Mouse (Mus musculus): ENCODE measurements around the gene Pou4f2.

The Pou4f2 gene

GRCm38 (mm10) chr8:78436071-78436651 lies at the start of gene Pou4f2:
Gene Pou4f2 (minus strand): TSS chr8:78436645.
- DNase-seq (ENCODE audit: low read depth, low spot score): no peak

- no peak for DNase-seq (ENCODE audit: low read depth, low spot score)
Observed at GRCm38 (mm10) chr8:78477051-78477829, 40.8 kb upstream of the Pou4f2 start.

- DNase-seq (ENCODE audit: low read depth, low spot score): no peak
Observed at GRCm38 (mm10) chr8:78467889-78468288, 31.4 kb upstream of the Pou4f2 start.

- DNase-seq (ENCODE audit: low read depth, low spot score): no peak
Observed at GRCm38 (mm10) chr8:78463941-78464340, 27.5 kb upstream of the Pou4f2 start.

GRCm38 (mm10) chr8:78456441-78456840 lies 20.0 kb upstream of the Pou4f2 start:
- no peak for DNase-seq (ENCODE audit: low read depth, low spot score)

GRCm38 (mm10) chr8:78442781-78443180 lies 6.3 kb upstream of the Pou4f2 start:
- DNase-seq (ENCODE audit: low read depth, low spot score): no peak

GRCm38 (mm10) chr8:78438121-78438520 lies 1.7 kb upstream of the Pou4f2 start:
- DNase-seq (ENCODE audit: low read depth, low spot score): no peak

GRCm38 (mm10) chr8:78437140-78438045 lies 948 bp upstream of the Pou4f2 start:
- DNase-seq (ENCODE audit: low read depth, low spot score): no peak

- DNase-seq (ENCODE audit: low read depth, low spot score): no peak
Observed at GRCm38 (mm10) chr8:78436661-78437060, 216 bp upstream of the Pou4f2 start.

- DNase-seq (ENCODE audit: low read depth, low spot score): no peak
Observed at GRCm38 (mm10) chr8:78435624-78435960, 853 bp downstream of the Pou4f2 start.

GRCm38 (mm10) chr8:78434823-78435623 lies 1.4 kb downstream of the Pou4f2 start:
- DNase-seq (ENCODE audit: low read depth, low spot score): no peak

- no peak for DNase-seq (ENCODE audit: low read depth, low spot score)
Observed at GRCm38 (mm10) chr8:78434340-78434739, 2.1 kb downstream of the Pou4f2 start.

- no peak for DNase-seq (ENCODE audit: low read depth, low spot score)
Observed at GRCm38 (mm10) chr8:78433318-78433717, 3.1 kb downstream of the Pou4f2 start.

GRCm38 (mm10) chr8:78432451-78432850 lies 4.0 kb downstream of the Pou4f2 start:
- no peak for DNase-seq (ENCODE audit: low read depth, low spot score)

- DNase-seq (ENCODE audit: low read depth, low spot score): no peak
Observed at GRCm38 (mm10) chr8:78431356-78431755, 5.1 kb downstream of the Pou4f2 start.

GRCm38 (mm10) chr8:78428148-78428547 lies 8.3 kb downstream of the Pou4f2 start:
- DNase-seq (ENCODE audit: low read depth, low spot score): no peak

- no peak for DNase-seq (ENCODE audit: low read depth, low spot score)
Observed at GRCm38 (mm10) chr8:78427769-78428130, 8.7 kb downstream of the Pou4f2 start.

- no peak for DNase-seq (ENCODE audit: low read depth, low spot score)
Observed at GRCm38 (mm10) chr8:78426875-78427768, 9.3 kb downstream of the Pou4f2 start.

- DNase-seq (ENCODE audit: low read depth, low spot score): no peak
Observed at GRCm38 (mm10) chr8:78426455-78426854, 10.0 kb downstream of the Pou4f2 start.

GRCm38 (mm10) chr8:78423937-78424336 lies 12.5 kb downstream of the Pou4f2 start:
- DNase-seq (ENCODE audit: low read depth, low spot score): no peak

GRCm38 (mm10) chr8:78420101-78420503 lies 16.3 kb downstream of the Pou4f2 start:
- DNase-seq (ENCODE audit: low read depth, low spot score): no peak
